Mouse (Mus musculus) thymus, adult 2 months (tissue): ENCODE measurements around the gene Gpn2. TPM values are rescaled to one million over a fixed set of nuclear protein-coding genes. Genes with fewer than 3 reads are reported as not detected.

Experiments used
- DNase-seq: peaks from one replicate; pipeline ENCODE4 v3.0.0; 2021
- H3K27ac ChIP-seq: fragments of 200-500 bp; 2 replicates; pipeline ENCODE4 v1.5.1; 2012; ENCODE audit warnings: low read length, control low read depth; ENCODE audit not compliant: control insufficient read depth, insufficient read depth
- H3K27me3 ChIP-seq: fragments of 200-500 bp; 2 replicates; pipeline ENCODE4 v1.6.1; 2012; ENCODE audit warnings: mild to moderate bottlenecking, low read length, moderate library complexity, mixed read lengths; ENCODE audit not compliant: control insufficient read depth, insufficient read depth
- H3K36me3 ChIP-seq: fragments of 200-500 bp; 2 replicates; pipeline ENCODE4 v1.6.1; 2012; ENCODE audit warnings: mild to moderate bottlenecking, low read length, moderate library complexity; ENCODE audit not compliant: control insufficient read depth, insufficient read depth
- H3K4me1 ChIP-seq: fragments of 200-500 bp; replicated peaks from 2 replicates; pipeline ENCODE4 v1.6.1; 2012; ENCODE audit warnings: low read length; ENCODE audit not compliant: control insufficient read depth, insufficient read depth
- H3K4me3 ChIP-seq: fragments of 200-500 bp; 2 replicates; pipeline ENCODE4 v1.5.1; 2012; ENCODE audit warnings: mild to moderate bottlenecking, low read length, control low read depth, moderate library complexity; ENCODE audit not compliant: control insufficient read depth, insufficient read depth
- CTCF ChIP-seq: fragments of 200-500 bp; IDR thresholded peaks from 2 replicates; pipeline ENCODE4 v1.5.1; 2012; ENCODE audit warnings: mild to moderate bottlenecking, control low read depth, low read length, moderate library complexity, borderline replicate concordance; ENCODE audit not compliant: control insufficient read depth, poor library complexity, insufficient read depth; ENCODE audit errors: extremely low read depth
- POLR2A ChIP-seq: fragments of 200-500 bp; IDR thresholded peaks from 2 replicates; pipeline ENCODE4 v1.6.1; 2012; ENCODE audit warnings: mild to moderate bottlenecking, low read length, control low read depth, moderate library complexity; ENCODE audit not compliant: control insufficient read depth, poor library complexity, insufficient read depth; ENCODE audit errors: extremely low read depth
- WGBS: fragments of 180-500 bp; shearing (Covaris S2); methylation state at CpG from one replicate; pipeline ENCODE4 v1.1.7; 2018; 5-methylcytosine and 5-hydroxymethylcytosine counted together
- polyA plus RNA-seq: library from polyadenylated mRNA; depleted of rRNA; stranded (reverse); fragments of >200 nt; gene quantifications from 2 replicates; pipeline ENCODE4 v1.2.3, GENCODE M21; 2012

Gene Gpn2
- polyA plus RNA-seq, 1 experiment: 59.4 TPM

GRCm38 (mm10) chr4:133583690-133584058 is 488 bp upstream of the Gpn2 start:
- TF ChIP-seq POLR2A (no peak), CTCF (no peak)
- WGBS: 67% methylated on average over 6 of the region's 6 CpGs

GRCm38 (mm10) chr4:133592570-133592969 is 8.4 kb downstream of the Gpn2 start:
- peaks cover 3% of the 10 kb centered on the region; the same call in 1 of the 2 replicates for H3K4me1 ChIP-seq
- DNase-seq: peak; percentile 69
- TF ChIP-seq CTCF (peak; percentile 69; the same call in 1 of the 2 replicates), POLR2A (no peak)
- no peaks in the 10 kb centered on the region for H3K27me3 ChIP-seq
- no peak overlapping the region for H3K27ac ChIP-seq
- WGBS: 33% methylated on average over 7 of the region's 7 CpGs
- 0 out of 2 replicates have a peak, but pooled peaks cover 5% of the 10 kb centered on the region for H3K36me3 ChIP-seq
- H3K4me3 ChIP-seq: no peak overlapping the region

More at GRCm38 (mm10) chr4:133583690-133584058, 488 bp upstream of the Gpn2 start:
- Histone ChIP-seq H3K4me1 (peaks cover 9% of the 10 kb centered on the region), H3K27me3 (no peaks in the 10 kb centered on the region), H3K36me3 (peaks cover 3% of the 10 kb centered on the region; the same call in 1 of the 2 replicates), H3K27ac (peak overlapping the region; percentile 72; the same call in 1 of the 2 replicates), H3K4me3 (peak overlapping the region; percentile 94)
- DNase-seq: no peak

- Histone ChIP-seq H3K4me1 (peaks cover 15% of the 10 kb centered on the region), H3K27me3 (peaks cover 9% of the 10 kb centered on the region; the same call in 1 of the 2 replicates), H3K36me3 (no peaks in the 10 kb centered on the region), H3K4me3 (no peak overlapping the region), H3K27ac (no peak overlapping the region)
- TF ChIP-seq POLR2A (no peak), CTCF (no peak)
- 72% methylated on average over 7 of the region's 7 CpGs for WGBS
- DNase-seq: no peak
Measured at GRCm38 (mm10) chr4:133595538-133595937, 11.4 kb downstream of the Gpn2 start.

GRCm38 (mm10) chr4:133596084-133596483 is 11.9 kb downstream of the Gpn2 start:
- Histone ChIP-seq H3K27me3 (peaks cover 9% of the 10 kb centered on the region; the same call in 1 of the 2 replicates), H3K36me3 (no peaks in the 10 kb centered on the region), H3K4me1 (peaks cover 15% of the 10 kb centered on the region), H3K27ac (no peak overlapping the region), H3K4me3 (no peak overlapping the region)
- 34% methylated on average over 6 of the region's 6 CpGs for WGBS
- no peak for DNase-seq
- no peak for TF ChIP-seq POLR2A
- no peak for TF ChIP-seq CTCF

GRCm38 (mm10) chr4:133598616-133599015 is 14.5 kb downstream of the Gpn2 start:
- H3K27ac ChIP-seq: no peak overlapping the region
- TF ChIP-seq POLR2A (no peak), CTCF (no peak)
- H3K4me3 ChIP-seq: no peak overlapping the region
- peaks cover 6% of the 10 kb centered on the region; the same call in 1 of the 2 replicates for H3K36me3 ChIP-seq
- DNase-seq: no peak
- peaks cover 9% of the 10 kb centered on the region; the same call in 1 of the 2 replicates for H3K27me3 ChIP-seq
- WGBS: 64% methylated on average over 4 of the region's 4 CpGs
- H3K4me1 ChIP-seq: peaks cover 15% of the 10 kb centered on the region

- Histone ChIP-seq H3K36me3 (peaks cover 11% of the 10 kb centered on the region), H3K27ac (0 out of 2 replicates have a peak overlapping the region, but pooled peaks have one; percentile 8), H3K27me3 (peaks cover 9% of the 10 kb centered on the region; the same call in 1 of the 2 replicates), H3K4me1 (peaks cover 15% of the 10 kb centered on the region), H3K4me3 (peak overlapping the region; percentile 40)
- TF ChIP-seq CTCF (no peak), POLR2A (no peak)
- DNase-seq: no peak
- WGBS: 28% methylated on average over 7 of the region's 7 CpGs
Measured at GRCm38 (mm10) chr4:133599116-133599515, 15.0 kb downstream of the Gpn2 start.

- H3K27ac ChIP-seq: no peak overlapping the region; the same call in 1 of the 2 replicates
- WGBS: under 1% methylated on average over 50 of the region's 50 CpGs
- DNase-seq: peak; percentile 60
- H3K27me3 ChIP-seq: peaks cover 9% of the 10 kb centered on the region; the same call in 1 of the 2 replicates
- H3K36me3 ChIP-seq: peaks cover 13% of the 10 kb centered on the region
- peak overlapping the region; percentile 40 for H3K4me3 ChIP-seq
- H3K4me1 ChIP-seq: peaks cover 15% of the 10 kb centered on the region
- no peak for TF ChIP-seq POLR2A
- 0 out of 2 replicates have a peak, but pooled peaks have one; percentile 32 for TF ChIP-seq CTCF
Measured at GRCm38 (mm10) chr4:133599571-133600073, 15.5 kb downstream of the Gpn2 start.
